Mouse (Mus musculus) embryo, embryonic 11 days (tissue): ENCODE results near the gene Vps53.
A peak's percentile ranks its signal among the peaks of the same experiment; 100 is the strongest.
"Not testable (repeated sequence)": the region's sequence is repeated elsewhere in the genome, so short reads cannot be mapped to it uniquely, and the experiment has no call there.

Experiments used
- DNase-seq: peaks from one replicate; pipeline ENCODE4 v3.0.0-alpha.2; 2015

Gene Vps53

DNA sequence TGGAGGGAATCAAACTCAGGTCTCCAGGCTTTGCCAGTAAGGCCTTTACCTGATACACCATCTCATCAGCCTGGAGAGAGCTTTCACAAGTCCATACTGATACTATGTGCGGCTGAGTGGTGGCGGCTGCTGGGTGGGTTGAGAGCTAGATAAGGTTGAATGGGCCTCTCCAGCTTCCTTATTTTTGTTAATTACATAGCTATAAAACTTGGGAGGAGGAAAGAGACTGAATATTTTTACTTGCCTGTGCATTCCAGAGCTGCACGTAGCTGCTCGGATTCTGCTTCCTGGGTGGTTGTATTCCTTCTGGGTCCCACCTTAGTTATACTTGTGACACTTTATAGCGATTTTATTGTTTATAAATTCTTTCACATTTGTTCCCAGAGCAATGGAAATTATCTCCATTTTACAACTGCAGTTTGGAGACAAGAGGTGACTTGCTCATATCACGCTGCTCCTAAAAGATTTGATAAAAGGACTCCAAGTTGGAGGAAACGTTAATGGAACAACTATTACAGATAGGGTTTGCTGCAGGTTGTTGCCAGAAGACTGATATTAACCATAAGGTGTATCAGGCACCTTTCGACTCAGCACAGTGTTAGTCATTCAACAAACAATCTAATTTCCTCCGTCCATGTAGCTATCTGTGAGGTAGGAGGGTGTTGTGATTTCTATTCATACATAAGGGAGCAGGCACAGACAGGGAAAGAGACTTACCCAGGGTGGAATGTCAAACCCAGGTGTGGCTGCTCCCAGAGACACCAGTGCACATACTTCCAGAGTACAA, 168.4 kb downstream of the Vps53 start:
- no peak for DNase-seq

DNA sequence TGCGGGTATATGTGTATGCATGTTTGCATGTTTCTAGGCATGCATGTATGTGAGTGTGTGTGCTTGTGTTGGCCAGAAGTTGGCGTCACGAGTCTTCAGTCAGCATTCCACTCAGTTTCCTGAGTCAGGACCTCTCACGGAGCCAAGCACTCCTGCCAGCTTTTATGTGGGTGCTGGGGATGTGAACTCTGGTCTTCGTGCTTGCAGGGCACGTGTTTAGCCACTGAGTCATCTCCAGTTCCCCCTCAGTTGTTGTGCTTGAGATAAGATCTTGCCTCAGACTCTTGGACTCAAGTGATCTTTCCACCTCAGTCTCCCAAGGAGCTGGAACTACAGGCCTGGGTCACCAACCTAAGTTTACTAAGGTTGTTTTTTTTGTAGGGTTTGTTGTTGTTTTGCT, 170.3 kb downstream of the Vps53 start:
- DNase-seq, result no peak

DNA sequence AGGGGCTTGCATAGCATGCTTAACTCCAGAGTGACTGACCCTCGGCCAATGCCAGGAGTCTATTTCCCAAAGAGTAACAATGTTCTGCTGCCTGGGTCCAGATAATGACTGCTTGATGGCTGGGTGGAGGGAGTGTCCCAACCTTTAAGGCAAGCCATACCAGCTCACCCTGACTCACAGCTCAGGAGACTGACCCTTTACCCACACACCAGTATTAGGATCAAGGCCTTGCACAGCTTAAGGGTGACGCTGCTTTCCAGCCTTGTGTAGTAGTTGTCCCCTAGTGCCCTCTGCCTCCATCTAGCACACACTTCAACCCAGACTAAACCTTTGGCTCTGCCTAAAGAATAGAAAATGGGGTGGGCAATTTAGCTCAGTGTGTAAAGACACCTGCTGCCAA, 171.3 kb downstream of the Vps53 start:
- no peak for DNase-seq

DNA sequence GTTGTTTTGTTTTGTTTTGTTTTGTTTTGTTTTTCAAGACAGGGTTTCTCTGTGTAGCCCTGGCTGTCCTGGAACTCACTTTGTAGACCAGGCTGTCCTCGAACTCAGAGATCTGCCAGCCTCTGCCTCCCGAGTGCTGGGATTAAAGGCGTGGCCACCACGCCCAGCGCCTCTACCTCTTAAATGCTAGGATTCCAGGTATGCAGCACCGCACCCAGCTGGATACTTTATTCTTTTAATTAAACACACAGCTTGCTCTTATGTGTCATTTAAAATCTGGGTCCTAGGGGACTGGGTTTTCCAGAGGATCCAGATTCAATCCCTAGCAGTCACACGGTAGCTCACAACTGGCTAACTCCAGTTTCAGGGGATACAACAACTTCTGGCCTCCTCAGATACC, 175.2 kb downstream of the Vps53 start:
- not testable (repeated sequence) for DNase-seq

DNA sequence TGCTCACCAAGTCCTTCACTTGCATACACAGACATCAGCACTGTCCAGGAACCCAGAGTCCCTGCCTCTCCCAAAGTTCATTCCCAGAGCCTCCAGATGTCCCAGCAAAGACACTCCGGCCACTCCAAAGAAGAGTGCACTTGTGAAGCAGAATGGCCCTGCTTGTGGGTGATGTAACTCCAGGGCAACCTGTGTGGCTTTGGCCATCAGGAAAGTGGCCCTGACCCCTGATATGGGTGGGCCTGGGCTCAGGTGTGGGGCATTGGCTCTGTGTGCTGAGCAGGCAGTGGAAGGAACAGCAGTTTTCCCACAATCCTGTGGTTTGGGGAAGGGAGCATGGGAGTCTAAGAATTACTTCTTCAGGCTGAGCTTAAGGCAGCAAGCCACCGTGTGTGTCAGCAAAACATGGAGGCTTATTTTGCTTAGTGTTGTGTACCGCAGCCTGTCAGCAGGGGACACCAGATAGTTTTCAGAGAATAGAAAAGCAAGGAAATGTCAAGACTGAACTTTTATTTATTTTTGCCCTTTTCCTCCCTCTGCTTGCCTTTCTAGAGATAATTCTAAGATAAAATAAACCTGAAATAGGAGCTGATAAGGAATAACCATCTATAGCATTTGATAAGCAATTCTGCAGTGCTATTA, 178.1 kb downstream of the Vps53 start:
- DNase-seq, result no peak

DNA sequence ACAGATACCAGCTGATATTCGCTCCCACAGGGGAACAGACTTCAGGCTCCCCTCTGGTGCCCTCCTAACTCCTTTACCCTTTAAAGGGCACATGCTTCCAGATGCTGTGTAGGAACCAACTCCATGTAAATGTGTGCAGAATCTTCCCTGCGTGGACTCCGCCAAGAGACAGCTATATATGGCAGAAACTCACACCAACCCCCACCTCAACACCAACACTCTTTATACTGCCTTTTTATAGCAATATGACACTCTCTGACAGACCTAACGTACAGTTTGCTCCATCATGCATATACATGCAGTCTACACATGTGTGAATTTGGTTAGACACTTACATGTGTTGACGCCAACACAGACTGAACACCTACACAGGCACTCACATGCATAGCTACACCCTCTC, 178.7 kb downstream of the Vps53 start:
- no peak for DNase-seq

DNA sequence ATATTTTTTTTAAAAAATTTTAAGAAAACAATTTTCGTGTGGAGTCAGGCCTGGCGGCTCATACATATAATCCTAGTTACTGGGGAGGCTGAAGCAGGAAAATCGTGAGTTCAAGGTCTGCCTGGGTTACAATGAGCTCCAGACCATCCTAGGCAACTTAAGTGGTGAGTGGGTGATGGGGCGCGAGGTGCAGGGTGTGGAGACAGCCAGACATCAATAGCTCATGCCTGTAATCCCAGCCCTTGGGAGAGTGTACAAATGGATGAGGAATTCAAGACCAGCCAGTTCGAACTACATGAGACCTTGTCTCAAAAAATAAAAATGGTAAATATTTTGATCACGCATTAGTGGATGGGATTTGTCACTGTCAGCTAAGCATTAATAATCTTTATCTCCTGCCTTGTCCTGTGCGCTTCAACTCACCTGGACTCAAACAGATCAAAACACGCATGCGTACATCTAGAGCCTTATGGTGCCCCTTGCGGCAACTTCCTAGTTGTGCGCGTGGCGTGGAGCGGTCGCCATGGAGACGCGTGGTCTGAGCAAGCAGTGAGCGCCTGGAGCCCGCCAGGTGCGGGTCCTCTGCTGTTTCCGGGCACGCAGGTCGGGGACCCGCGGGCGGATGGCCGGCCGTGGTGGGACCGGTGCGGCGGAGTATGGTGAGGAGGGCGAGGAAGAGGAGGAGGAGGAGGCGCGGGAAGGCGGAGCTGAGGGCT, 179.8 kb downstream of the Vps53 start, which contains the start of gene 1700016K19Rik:
TSS of gene 1700016K19Rik (plus strand) at position 473 of the 716 bp plus-strand sequence.
- DNase-seq, result peak; percentile 90
